Mouse (Mus musculus) neural tube, embryonic 10.5 days (tissue): Measurements from ENCODE around the gene Acp2.

Source experiments
- DNase-seq: peaks from one replicate; pipeline ENCODE4 v3.0.0-alpha.2; 2017; ENCODE audit warnings: low spot score; ENCODE audit errors: extremely low spot score

The Acp2 gene

DNA sequence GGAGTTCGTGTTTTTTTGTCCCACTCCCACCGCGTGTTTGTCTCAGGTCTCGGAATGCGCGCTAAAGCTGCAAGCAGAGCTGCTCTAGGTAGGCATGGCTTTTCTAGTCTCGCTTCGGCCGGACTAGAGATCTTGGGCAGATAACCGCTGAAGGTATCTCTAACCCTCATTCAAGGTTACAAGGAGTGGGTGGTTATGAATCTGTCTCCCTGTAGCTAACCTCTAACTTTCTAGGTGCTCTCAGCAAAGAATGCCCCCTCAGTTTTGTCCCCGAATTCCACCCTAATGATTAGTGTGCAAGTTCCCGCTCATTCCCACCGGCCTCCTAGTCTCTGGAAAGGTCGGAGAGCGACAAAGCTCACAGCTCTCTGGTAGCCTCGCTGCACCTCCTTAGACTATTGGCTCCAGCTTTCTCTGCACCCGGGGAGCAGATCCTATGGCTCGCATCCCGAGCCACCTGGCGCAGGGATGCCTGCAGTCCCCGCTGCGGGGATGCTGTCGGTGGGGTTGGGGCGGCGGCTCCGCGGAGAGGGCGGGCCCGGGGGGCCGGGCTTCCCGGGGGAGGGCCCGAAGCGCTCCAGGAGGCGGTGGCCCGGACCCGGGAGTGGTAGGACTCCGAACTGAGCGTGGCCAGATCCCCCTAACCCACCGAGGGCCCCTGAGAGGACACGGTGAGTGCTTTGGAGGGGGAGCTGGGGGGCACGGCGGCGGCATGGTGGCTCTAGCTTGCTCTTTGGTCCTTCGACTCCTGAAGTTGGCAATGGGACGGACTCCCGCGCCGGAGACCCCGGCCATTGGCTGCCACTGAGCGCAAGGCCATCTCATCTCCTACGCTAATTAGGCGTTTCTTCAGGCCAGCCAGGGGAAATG lies 53.8 kb downstream of the Acp2 start:
- peak; percentile 80 for DNase-seq

DNA sequence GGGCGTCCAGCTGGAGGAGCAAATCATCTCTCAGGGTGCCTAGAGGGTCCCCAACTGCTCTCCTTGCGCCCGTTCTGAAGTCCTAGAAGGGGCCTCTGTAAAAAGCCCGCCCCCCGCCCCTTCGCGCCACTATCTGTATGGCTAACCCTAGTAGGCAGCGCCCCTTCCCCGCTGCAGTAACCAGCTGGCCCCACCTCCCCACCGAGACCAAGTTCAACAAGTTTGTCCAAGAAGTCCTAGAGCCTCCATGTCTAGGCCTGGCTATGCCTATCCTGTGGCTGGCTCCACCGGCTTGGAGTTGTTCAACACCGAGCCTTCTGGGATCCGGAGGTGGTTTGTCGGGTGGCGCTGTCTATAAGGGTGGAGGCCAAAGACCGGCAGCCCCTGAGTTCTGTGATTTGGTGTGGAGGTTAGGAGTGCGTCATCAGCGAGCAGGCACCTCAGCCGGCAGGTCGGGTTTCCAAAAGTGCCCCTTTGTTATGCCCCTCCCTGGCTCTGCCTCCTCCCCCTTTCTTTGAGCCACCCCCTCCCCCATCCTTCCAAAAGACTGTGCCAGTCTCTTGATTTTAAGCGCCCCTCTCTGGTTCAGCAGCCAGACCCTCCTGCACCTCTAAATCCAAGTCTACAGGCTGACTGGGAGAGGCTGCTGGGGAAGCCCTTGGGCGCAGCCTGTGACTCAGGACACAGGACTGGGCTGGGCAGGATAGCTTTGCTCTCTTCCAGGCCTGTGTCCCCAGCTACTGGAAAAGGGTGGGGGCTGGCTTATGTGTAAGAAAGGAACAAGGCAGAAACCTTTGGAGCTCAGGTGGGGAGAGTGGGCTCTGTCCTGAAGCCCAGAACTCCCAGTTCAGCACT lies 54.7 kb downstream of the Acp2 start:
- peak; percentile 70 for DNase-seq

DNA sequence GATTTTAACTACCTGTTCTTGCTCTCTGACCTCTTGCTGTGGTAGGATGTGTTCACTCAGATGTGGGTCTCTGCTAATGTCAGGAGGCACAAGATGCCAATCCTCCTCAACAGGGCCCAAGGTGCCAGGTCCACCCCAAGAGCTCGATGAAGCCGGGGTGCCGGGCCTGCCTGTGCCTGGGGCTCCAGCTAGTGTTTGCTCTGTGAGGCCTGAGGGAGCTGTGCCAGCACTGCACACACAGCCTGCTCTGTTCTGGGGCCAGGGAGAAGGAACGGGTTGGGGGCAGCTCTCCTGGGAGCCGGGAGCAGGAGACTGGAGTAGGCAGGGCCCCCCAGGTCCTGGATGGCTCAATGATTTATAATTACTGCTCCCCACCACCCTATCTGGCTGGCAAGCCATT lies 55.4 kb downstream of the Acp2 start:
- no peak for DNase-seq

DNA sequence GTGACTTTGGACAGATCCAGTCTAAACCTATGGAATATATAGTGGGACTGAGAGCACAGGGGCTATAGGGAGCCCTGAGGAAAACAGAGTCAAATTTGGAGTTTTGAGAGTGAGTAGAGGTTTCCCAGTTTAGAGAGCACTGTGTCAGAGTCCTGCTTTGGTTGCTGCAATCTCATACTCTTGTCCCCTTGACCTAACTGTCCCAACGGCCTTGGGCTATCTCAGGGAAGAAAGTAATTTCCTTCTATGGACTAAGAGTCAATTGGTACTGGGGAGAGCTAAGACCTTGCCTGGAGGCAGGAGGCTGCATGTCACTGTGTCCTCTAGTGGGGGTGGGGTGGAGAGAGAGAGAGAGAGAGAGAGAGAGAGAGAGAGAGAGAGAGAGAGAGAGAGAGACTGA lies 56.1 kb downstream of the Acp2 start:
- no peak for DNase-seq

DNA sequence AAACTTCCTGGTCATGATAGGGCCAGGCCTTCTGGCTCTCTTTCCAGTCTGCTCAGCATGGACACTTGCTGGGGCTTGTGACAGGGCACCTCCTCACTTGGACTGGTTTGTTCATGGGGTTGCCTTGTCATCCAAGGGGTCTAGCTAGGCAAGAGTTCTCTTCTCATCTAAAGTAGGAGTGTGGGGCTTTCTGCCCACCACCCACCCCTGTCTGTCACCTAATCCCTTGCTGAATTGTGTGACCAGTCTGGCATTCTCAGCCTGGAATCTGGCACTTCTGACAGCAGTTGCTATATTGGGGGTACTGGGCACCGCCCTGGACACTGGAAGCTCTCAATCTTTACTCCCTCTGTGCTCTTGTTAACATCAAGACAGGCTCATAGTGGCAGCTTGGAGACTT lies 56.8 kb downstream of the Acp2 start:
- DNase-seq: no peak
